Mouse (Mus musculus) hindbrain, embryonic 16.5 days (tissue): ENCODE measurements around the gene AI413582. TPM values are rescaled to one million over a fixed set of nuclear protein-coding genes. Genes with fewer than 3 reads are reported as not detected.
A peak's percentile ranks its signal among the peaks of the same experiment; 100 is the strongest.

Experiments
- ATAC-seq: fragments of 200-750 bp; cut with Nextera tagmentation; 2 replicates; pipeline ENCODE4 v1.8.0; 2017; ENCODE audit warnings: moderate TSS enrichment, moderate library complexity
- H3K27ac ChIP-seq: fragments of 300-500 bp; sonication (generic); 2 replicates; pipeline ENCODE4 v1.5.1; 2014; ENCODE audit warnings: low read depth, mild to moderate bottlenecking, control low read depth, low read length, moderate library complexity
- H3K27me3 ChIP-seq: fragments of 300-500 bp; sonication (generic); replicated peaks from 2 replicates; pipeline ENCODE4 v1.6.1; 2014; ENCODE audit warnings: low read length; ENCODE audit not compliant: control insufficient read depth, insufficient read depth
- H3K36me3 ChIP-seq: fragments of 300-500 bp; sonication (generic); 2 replicates; pipeline ENCODE4 v1.6.1; 2014; ENCODE audit warnings: mild to moderate bottlenecking, low read length, moderate library complexity, mixed read lengths; ENCODE audit not compliant: control insufficient read depth, insufficient read depth
- H3K4me1 ChIP-seq: fragments of 300-500 bp; sonication (generic); 2 replicates; pipeline ENCODE4 v1.6.1; 2014; ENCODE audit warnings: low read depth, low read length; ENCODE audit not compliant: control insufficient read depth, insufficient read depth
- H3K4me2 ChIP-seq: fragments of 300-500 bp; sonication (generic); 2 replicates; pipeline ENCODE4 v1.6.1; 2014; ENCODE audit warnings: mild to moderate bottlenecking, low read length, control low read depth, moderate library complexity
- H3K4me3 ChIP-seq: fragments of 300-500 bp; sonication (generic); 2 replicates; pipeline ENCODE4 v1.5.1; 2014; ENCODE audit warnings: mild to moderate bottlenecking, low read length, control low read depth, moderate library complexity
- H3K9ac ChIP-seq: fragments of 300-500 bp; sonication (generic); 2 replicates; pipeline ENCODE4 v1.6.1; 2014; ENCODE audit warnings: low read depth, mild to moderate bottlenecking, control low read depth, low read length, moderate library complexity
- H3K9me3 ChIP-seq: fragments of 300-500 bp; sonication (generic); 2 replicates; pipeline ENCODE4 v1.6.1; 2014; ENCODE audit warnings: mild to moderate bottlenecking, low read length, moderate library complexity; ENCODE audit not compliant: control insufficient read depth
- WGBS: fragments of 180-500 bp; shearing (Covaris S2); extraction: QIAGEN DNeasy Blood & Tissue Kit; methylation state at CpG from one replicate; pipeline ENCODE4 v1.1.7; 2014; 5-methylcytosine and 5-hydroxymethylcytosine counted together
- polyA plus RNA-seq: library from polyadenylated mRNA; unstranded; fragments of >200 nt; fragmentation: Nextera tagmentation; extraction: Ambion mirVana; gene quantifications from 2 replicates; pipeline ENCODE4 v1.2.1, GENCODE M21; 2015

The AI413582 gene
- polyA plus RNA-seq: 77.2 and 83.3 TPM in 2 replicates

GRCm38 (mm10) chr17:27565163-27565941 is at the start of gene AI413582:
AI413582 (minus strand) TSS chr17:27565756.
- under 1% methylated on average over 48 of the region's 58 CpGs for WGBS
- Histone ChIP-seq H3K27ac (peak within 1 kb of the TSS; percentile 77), H3K27me3 (no peaks in the 10 kb centered on the region), H3K4me1 (peaks cover 19% of the 10 kb centered on the region), H3K36me3 (0 out of 2 replicates have a peak, but pooled peaks cover 3% of the 10 kb centered on the region), H3K9ac (peak within 1 kb of the TSS; percentile 81), H3K9me3 (no peaks in the 10 kb centered on the region), H3K4me2 (peak within 1 kb of the TSS; percentile 90), H3K4me3 (peak within 1 kb of the TSS; percentile 76)
- peak; percentile 95 for ATAC-seq

GRCm38 (mm10) chr17:27613016-27613415 is 47.5 kb upstream of the AI413582 start:
- Histone ChIP-seq H3K4me1 (peaks cover 30% of the 10 kb centered on the region), H3K4me2 (no peak overlapping the region), H3K27ac (no peak overlapping the region), H3K9ac (no peak overlapping the region), H3K9me3 (no peaks in the 10 kb centered on the region), H3K36me3 (no peaks in the 10 kb centered on the region), H3K4me3 (no peak overlapping the region), H3K27me3 (no peaks in the 10 kb centered on the region)
- 52% methylated on average over 4 of the region's 4 CpGs for WGBS
- ATAC-seq: no peak

- peaks cover 30% of the 10 kb centered on the region for H3K4me1 ChIP-seq
- no peak overlapping the region for H3K4me2 ChIP-seq
- no peaks in the 10 kb centered on the region for H3K27me3 ChIP-seq
- no peak overlapping the region for H3K27ac ChIP-seq
- ATAC-seq: no peak
- H3K36me3 ChIP-seq: no peaks in the 10 kb centered on the region
- H3K9ac ChIP-seq: no peak overlapping the region
- 79% methylated on average over 5 of the region's 5 CpGs for WGBS
- H3K4me3 ChIP-seq: no peak overlapping the region
- no peaks in the 10 kb centered on the region for H3K9me3 ChIP-seq
These were observed 46.4 kb upstream of the AI413582 start for GRCm38 (mm10) chr17:27611994-27612393.

- H3K36me3 ChIP-seq: no peaks in the 10 kb centered on the region
- H3K9me3 ChIP-seq: no peaks in the 10 kb centered on the region
- H3K4me1 ChIP-seq: peaks cover 30% of the 10 kb centered on the region
- H3K27me3 ChIP-seq: no peaks in the 10 kb centered on the region
- ATAC-seq: no peak
- H3K4me2 ChIP-seq: no peak overlapping the region
- H3K4me3 ChIP-seq: no peak overlapping the region
- WGBS: 59% methylated on average over 3 of the region's 3 CpGs
- peak overlapping the region; percentile 8; the same call in 1 of the 2 replicates for H3K9ac ChIP-seq
- H3K27ac ChIP-seq: 0 out of 2 replicates have a peak overlapping the region, but pooled peaks have one; percentile 10
These were observed 45.9 kb upstream of the AI413582 start for GRCm38 (mm10) chr17:27611519-27611884.

- Histone ChIP-seq H3K36me3 (no peaks in the 10 kb centered on the region), H3K9me3 (no peaks in the 10 kb centered on the region), H3K4me1 (peaks cover 30% of the 10 kb centered on the region), H3K9ac (peak overlapping the region; percentile 8; the same call in 1 of the 2 replicates), H3K27me3 (no peaks in the 10 kb centered on the region), H3K27ac (no peak overlapping the region; the same call in 1 of the 2 replicates), H3K4me3 (no peak overlapping the region), H3K4me2 (no peak overlapping the region)
- ATAC-seq: no peak
- WGBS: 64% methylated on average over 10 of the region's 10 CpGs
These were observed 45.3 kb upstream of the AI413582 start for GRCm38 (mm10) chr17:27610679-27611518.

- no peaks in the 10 kb centered on the region for H3K27me3 ChIP-seq
- H3K4me3 ChIP-seq: no peak overlapping the region
- H3K27ac ChIP-seq: no peak overlapping the region
- WGBS: 83% methylated on average over 7 of the region's 7 CpGs
- no peak for ATAC-seq
- H3K9ac ChIP-seq: no peak overlapping the region
- no peaks in the 10 kb centered on the region for H3K9me3 ChIP-seq
- H3K4me1 ChIP-seq: peaks cover 30% of the 10 kb centered on the region
- H3K36me3 ChIP-seq: no peaks in the 10 kb centered on the region
- H3K4me2 ChIP-seq: no peak overlapping the region
These were observed 44.0 kb upstream of the AI413582 start for GRCm38 (mm10) chr17:27609576-27609975.

GRCm38 (mm10) chr17:27603522-27604234 is 38.1 kb upstream of the AI413582 start:
- H3K9ac ChIP-seq: no peak overlapping the region
- no peak overlapping the region; the same call in none of the 2 replicates for H3K27ac ChIP-seq
- ATAC-seq: no peak

GRCm38 (mm10) chr17:27603036-27603435 is 37.5 kb upstream of the AI413582 start:
- no peaks in the 10 kb centered on the region for H3K36me3 ChIP-seq
- H3K9ac ChIP-seq: no peak overlapping the region
- H3K4me3 ChIP-seq: no peak overlapping the region
- H3K27ac ChIP-seq: 0 out of 2 replicates have a peak overlapping the region, but pooled peaks have one; percentile 12
- no peaks in the 10 kb centered on the region for H3K9me3 ChIP-seq
- H3K4me2 ChIP-seq: no peak overlapping the region
- H3K27me3 ChIP-seq: no peaks in the 10 kb centered on the region
- ATAC-seq: no peak; the same call in 1 of the 2 replicates
- H3K4me1 ChIP-seq: peaks cover 39% of the 10 kb centered on the region
- 86% methylated on average over 2 of the region's 2 CpGs for WGBS

More at GRCm38 (mm10) chr17:27603522-27604234, 38.1 kb upstream of the AI413582 start:
- H3K4me3 ChIP-seq: no peak overlapping the region
- H3K36me3 ChIP-seq: no peaks in the 10 kb centered on the region
- 62% methylated on average over 21 of the region's 21 CpGs for WGBS
- H3K9me3 ChIP-seq: no peaks in the 10 kb centered on the region
- peaks cover 34% of the 10 kb centered on the region for H3K4me1 ChIP-seq
- H3K27me3 ChIP-seq: no peaks in the 10 kb centered on the region
- H3K4me2 ChIP-seq: no peak overlapping the region
